Mouse (Mus musculus): Measurements from ENCODE around the gene Cldn7.

Cldn7 gene

DNA sequence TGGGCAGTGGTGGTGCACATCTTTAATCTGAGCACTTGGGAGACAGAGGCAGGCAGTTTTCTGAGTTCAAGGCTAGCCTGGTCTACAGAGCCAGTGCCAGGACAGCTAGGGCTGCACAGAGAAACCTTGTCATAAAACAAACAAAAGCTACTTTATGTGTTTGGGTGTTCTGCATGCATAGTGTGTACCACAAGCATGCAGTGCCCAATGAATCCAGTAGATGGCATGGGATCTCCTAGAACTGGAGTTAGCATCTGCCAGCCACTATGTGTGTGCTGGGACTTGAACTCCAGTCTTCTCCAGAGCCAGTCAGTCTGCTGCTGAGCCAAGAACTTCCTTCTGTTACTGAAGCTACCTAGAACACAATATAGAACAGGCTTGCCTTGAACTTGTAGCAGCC lies 37.3 kb downstream of the Cldn7 start:
- Histone ChIP-seq H3K4me3 (replicated peaks; ENCODE audit: low read length) (peak overlapping the region; percentile 94), H3K4me1 (replicated peaks; ENCODE audit: low read depth, low read length) (peaks cover 86% of the 10 kb centered on the region), H3K27me3 (ENCODE audit: insufficient read depth, low read length) (no peaks in the 10 kb centered on the region), H3K9me3 (ENCODE audit: low read length) (no peaks in the 10 kb centered on the region), H3K36me3 (ENCODE audit: insufficient read depth, low read length) (peaks cover 77% of the 10 kb centered on the region)
- TF ChIP-seq POU5F1 (IDR thresholded peaks at IDR 0.05; ENCODE audit: borderline replicate concordance, low read length) (no peak), CTCF (conservative IDR thresholded peaks at IDR 0.05; ENCODE audit: low read length) (peak; percentile 83)

DNA sequence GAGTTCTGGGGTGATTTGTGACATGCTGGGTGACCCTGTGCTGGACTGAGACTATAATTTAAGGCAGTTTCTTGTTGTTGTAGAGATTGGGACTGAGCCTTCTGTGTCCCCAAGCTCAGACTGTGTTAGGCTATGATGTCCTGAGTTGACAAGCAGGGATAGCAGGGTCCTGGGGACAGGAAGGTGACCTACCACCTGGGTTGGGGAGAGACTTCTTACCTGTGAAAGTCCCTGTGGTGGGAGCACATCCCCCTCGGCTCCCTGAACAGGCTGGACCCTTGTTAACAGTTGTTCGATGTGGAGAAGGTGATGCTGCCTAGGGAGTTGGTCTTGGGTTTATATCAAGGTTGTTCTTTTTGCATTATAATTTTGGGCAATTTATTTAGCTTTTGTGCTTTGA lies 37.9 kb downstream of the Cldn7 start:
- H3K27me3 ChIP-seq (ENCODE audit: insufficient read depth, low read length), result no peaks in the 10 kb centered on the region
- TF ChIP-seq CTCF (conservative IDR thresholded peaks at IDR 0.05; ENCODE audit: low read length) (no peak), NANOG (IDR thresholded peaks at IDR 0.05; ENCODE audit: borderline replicate concordance, low read length) (no peak), POU5F1 (IDR thresholded peaks at IDR 0.05; ENCODE audit: borderline replicate concordance, low read length) (no peak)

DNA sequence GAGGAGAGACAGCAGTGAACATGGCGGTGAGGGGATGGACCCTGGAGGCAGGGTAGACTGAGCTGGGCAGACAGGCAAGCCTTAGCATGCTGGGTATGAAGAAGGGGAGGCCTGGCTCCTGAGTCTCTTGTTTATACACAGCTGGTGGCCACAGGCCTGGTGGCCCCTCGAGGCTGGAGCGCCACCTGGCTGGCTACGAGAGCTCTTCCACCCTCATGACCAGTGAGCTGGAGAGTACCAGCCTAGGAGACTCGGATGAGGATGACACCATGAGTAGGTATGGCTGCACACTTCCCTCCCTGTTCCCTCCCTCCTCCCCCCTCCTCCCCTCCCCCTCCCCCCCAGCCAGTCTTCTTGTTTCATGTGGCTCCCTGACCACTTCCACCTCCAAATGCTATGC lies 40.9 kb downstream of the Cldn7 start:
- H3K4me3 ChIP-seq (replicated peaks; ENCODE audit: low read length), result no peak overlapping the region; the same call in 1 of the 2 replicates
- TF ChIP-seq CTCF (conservative IDR thresholded peaks at IDR 0.05; ENCODE audit: low read length), result 0 out of 2 replicates have a peak, but pooled peaks have one; percentile 8
- TF ChIP-seq POU5F1 (IDR thresholded peaks at IDR 0.05; ENCODE audit: borderline replicate concordance, low read length), result no peak
- no peaks in the 10 kb centered on the region for H3K9me3 ChIP-seq (ENCODE audit: low read length)

More for the DNA sequence above, 37.9 kb downstream of the Cldn7 start:
- Histone ChIP-seq H3K4me3 (replicated peaks; ENCODE audit: low read length) (peak overlapping the region; percentile 94), H3K36me3 (ENCODE audit: insufficient read depth, low read length) (peaks cover 82% of the 10 kb centered on the region), H3K4me1 (replicated peaks; ENCODE audit: low read depth, low read length) (peaks cover 91% of the 10 kb centered on the region), H3K9me3 (ENCODE audit: low read length) (no peaks in the 10 kb centered on the region)

DNA sequence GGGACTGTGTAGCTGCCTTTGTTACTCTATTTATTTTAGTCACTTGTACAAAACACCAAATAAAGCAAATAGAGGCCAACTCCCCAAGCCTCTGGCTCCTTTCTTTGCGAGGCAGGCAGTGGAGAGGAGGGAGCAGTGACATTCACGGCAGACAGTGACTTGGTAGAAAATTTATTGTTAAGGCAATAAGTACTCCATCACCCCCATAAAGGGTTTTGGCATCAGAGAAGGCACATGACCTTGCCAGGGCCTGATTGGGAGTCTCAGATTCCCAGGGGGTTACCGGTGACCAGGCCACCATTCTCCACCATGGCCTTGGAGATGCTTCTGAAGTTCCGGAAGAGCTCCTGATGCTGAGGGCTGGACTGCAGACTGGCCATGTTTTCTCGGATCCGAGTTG lies 45.5 kb downstream of the Cldn7 start:
- H3K36me3 ChIP-seq (ENCODE audit: insufficient read depth, low read length), result peaks cover 92% of the 10 kb centered on the region
- no peaks in the 10 kb centered on the region for H3K27me3 ChIP-seq (ENCODE audit: insufficient read depth, low read length)
- H3K4me3 ChIP-seq (replicated peaks; ENCODE audit: low read length), result no peak overlapping the region
- H3K9me3 ChIP-seq (ENCODE audit: low read length), result no peaks in the 10 kb centered on the region
- H3K4me1 ChIP-seq (replicated peaks; ENCODE audit: low read depth, low read length), result peaks cover 95% of the 10 kb centered on the region
- no peak for TF ChIP-seq NANOG (IDR thresholded peaks at IDR 0.05; ENCODE audit: borderline replicate concordance, low read length)
- no peak for TF ChIP-seq POU5F1 (IDR thresholded peaks at IDR 0.05; ENCODE audit: borderline replicate concordance, low read length)
- no peak for TF ChIP-seq CTCF (conservative IDR thresholded peaks at IDR 0.05; ENCODE audit: low read length)

More for the DNA sequence above, 40.9 kb downstream of the Cldn7 start:
- H3K36me3 ChIP-seq (ENCODE audit: insufficient read depth, low read length), result peaks cover 86% of the 10 kb centered on the region
- H3K4me1 ChIP-seq (replicated peaks; ENCODE audit: low read depth, low read length), result peaks cover 92% of the 10 kb centered on the region
- no peaks in the 10 kb centered on the region for H3K27me3 ChIP-seq (ENCODE audit: insufficient read depth, low read length)

DNA sequence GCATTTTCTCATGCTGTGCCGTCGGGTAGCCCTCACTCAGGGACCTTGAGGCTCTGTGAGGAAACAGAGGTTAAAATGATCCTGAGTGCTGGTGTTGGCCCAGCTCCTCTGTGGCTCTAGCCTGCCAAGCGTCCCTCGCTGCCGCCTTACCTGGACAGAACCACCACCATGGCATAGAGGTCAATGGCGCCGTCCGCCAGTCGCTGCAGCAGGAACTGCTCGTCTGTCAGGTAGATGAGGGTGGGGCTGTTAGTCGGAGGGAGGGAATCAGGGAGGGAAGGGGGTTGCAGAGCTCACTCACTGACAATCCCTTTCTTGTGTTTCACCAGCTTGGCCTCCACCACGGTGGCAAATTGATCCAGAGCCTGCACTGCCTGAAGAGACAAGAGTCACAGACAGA lies 46.0 kb downstream of the Cldn7 start:
- Histone ChIP-seq H3K4me3 (replicated peaks; ENCODE audit: low read length) (no peak overlapping the region), H3K4me1 (replicated peaks; ENCODE audit: low read depth, low read length) (peaks cover 94% of the 10 kb centered on the region), H3K27me3 (ENCODE audit: insufficient read depth, low read length) (no peaks in the 10 kb centered on the region), H3K9me3 (ENCODE audit: low read length) (no peaks in the 10 kb centered on the region), H3K36me3 (ENCODE audit: insufficient read depth, low read length) (peaks cover 87% of the 10 kb centered on the region)
- no peak for TF ChIP-seq POU5F1 (IDR thresholded peaks at IDR 0.05; ENCODE audit: borderline replicate concordance, low read length)
- no peak for TF ChIP-seq CTCF (conservative IDR thresholded peaks at IDR 0.05; ENCODE audit: low read length)
- TF ChIP-seq NANOG (IDR thresholded peaks at IDR 0.05; ENCODE audit: borderline replicate concordance, low read length), result no peak

DNA sequence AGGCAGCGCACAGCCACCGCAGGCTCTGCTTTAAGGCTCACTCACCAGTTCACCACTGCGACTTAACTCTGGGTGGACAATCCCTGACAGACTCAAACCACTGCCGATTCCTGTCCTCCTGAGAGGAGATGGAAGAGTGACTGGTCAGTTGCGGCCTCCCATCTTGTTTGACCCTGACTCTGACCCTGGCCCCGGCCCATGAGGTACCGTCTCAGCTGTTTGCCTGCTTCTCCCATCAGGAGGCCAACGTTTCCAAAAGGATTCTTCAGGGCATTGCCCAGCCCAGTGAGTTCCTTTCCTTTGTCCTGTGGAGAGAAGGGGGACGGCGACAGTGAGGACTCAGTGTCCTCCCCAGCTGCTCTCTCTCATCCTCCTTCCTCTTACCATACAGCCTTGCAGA lies 46.4 kb downstream of the Cldn7 start:
- Histone ChIP-seq H3K9me3 (ENCODE audit: low read length) (no peaks in the 10 kb centered on the region), H3K36me3 (ENCODE audit: insufficient read depth, low read length) (peaks cover 85% of the 10 kb centered on the region), H3K4me3 (replicated peaks; ENCODE audit: low read length) (no peak overlapping the region), H3K4me1 (replicated peaks; ENCODE audit: low read depth, low read length) (peaks cover 93% of the 10 kb centered on the region), H3K27me3 (ENCODE audit: insufficient read depth, low read length) (no peaks in the 10 kb centered on the region)
- no peak for TF ChIP-seq NANOG (IDR thresholded peaks at IDR 0.05; ENCODE audit: borderline replicate concordance, low read length)
- TF ChIP-seq CTCF (conservative IDR thresholded peaks at IDR 0.05; ENCODE audit: low read length), result no peak
- no peak for TF ChIP-seq POU5F1 (IDR thresholded peaks at IDR 0.05; ENCODE audit: borderline replicate concordance, low read length)

DNA sequence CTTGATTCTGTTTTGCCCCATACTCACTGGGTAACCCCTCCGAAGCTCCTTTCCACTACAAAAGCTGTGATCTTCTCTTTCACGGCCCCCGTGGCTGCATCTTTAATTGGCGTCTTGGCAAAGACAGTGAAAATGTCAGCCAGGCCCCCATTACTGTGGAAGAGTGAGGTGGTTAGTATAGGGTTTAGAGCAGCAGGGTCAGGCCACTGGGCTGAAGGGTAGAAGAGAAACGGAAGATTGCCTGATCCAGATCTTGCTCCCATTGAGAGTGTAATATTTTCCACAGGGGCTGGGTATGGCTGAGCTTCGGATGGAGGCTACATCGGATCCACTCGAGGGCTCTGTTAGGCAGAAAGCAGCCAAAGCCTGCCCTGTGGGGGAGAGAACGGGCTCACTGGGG lies 48.4 kb downstream of the Cldn7 start:
- peaks cover 5% of the 10 kb centered on the region; the same call in 1 of the 2 replicates for H3K27me3 ChIP-seq (ENCODE audit: insufficient read depth, low read length)
- no peaks in the 10 kb centered on the region for H3K9me3 ChIP-seq (ENCODE audit: low read length)
- H3K4me1 ChIP-seq (replicated peaks; ENCODE audit: low read depth, low read length), result peaks cover 80% of the 10 kb centered on the region
- H3K36me3 ChIP-seq (ENCODE audit: insufficient read depth, low read length), result peaks cover 65% of the 10 kb centered on the region
- H3K4me3 ChIP-seq (replicated peaks; ENCODE audit: low read length), result no peak overlapping the region
- TF ChIP-seq NANOG (IDR thresholded peaks at IDR 0.05; ENCODE audit: borderline replicate concordance, low read length) (no peak), POU5F1 (IDR thresholded peaks at IDR 0.05; ENCODE audit: borderline replicate concordance, low read length) (no peak), CTCF (conservative IDR thresholded peaks at IDR 0.05; ENCODE audit: low read length) (no peak)

DNA sequence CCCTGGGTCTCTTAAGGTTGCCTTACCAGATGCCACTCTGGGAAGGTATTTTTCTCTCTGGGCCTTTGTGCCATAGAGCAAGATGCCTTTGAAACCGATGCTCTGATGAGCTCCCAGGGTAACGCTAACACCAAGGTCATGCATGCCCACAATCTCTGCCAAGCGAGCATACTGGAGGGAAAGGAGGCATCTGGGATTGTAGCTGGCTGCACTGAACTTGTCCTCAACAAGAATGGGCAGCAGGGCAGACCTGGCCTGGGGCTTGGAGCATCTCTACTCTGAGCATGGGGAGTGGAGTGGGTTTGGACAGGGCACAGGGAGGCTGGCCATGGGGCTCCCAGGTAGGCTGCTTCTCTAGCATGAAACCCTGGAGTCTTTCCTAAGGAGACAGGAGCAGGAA lies 48.8 kb downstream of the Cldn7 start:
- Histone ChIP-seq H3K9me3 (ENCODE audit: low read length) (no peaks in the 10 kb centered on the region), H3K4me1 (replicated peaks; ENCODE audit: low read depth, low read length) (peaks cover 78% of the 10 kb centered on the region), H3K4me3 (replicated peaks; ENCODE audit: low read length) (no peak overlapping the region), H3K27me3 (ENCODE audit: insufficient read depth, low read length) (peaks cover 5% of the 10 kb centered on the region; the same call in 1 of the 2 replicates), H3K36me3 (ENCODE audit: insufficient read depth, low read length) (peaks cover 60% of the 10 kb centered on the region)
- TF ChIP-seq POU5F1 (IDR thresholded peaks at IDR 0.05; ENCODE audit: borderline replicate concordance, low read length) (no peak), NANOG (IDR thresholded peaks at IDR 0.05; ENCODE audit: borderline replicate concordance, low read length) (no peak), CTCF (conservative IDR thresholded peaks at IDR 0.05; ENCODE audit: low read length) (no peak)

DNA sequence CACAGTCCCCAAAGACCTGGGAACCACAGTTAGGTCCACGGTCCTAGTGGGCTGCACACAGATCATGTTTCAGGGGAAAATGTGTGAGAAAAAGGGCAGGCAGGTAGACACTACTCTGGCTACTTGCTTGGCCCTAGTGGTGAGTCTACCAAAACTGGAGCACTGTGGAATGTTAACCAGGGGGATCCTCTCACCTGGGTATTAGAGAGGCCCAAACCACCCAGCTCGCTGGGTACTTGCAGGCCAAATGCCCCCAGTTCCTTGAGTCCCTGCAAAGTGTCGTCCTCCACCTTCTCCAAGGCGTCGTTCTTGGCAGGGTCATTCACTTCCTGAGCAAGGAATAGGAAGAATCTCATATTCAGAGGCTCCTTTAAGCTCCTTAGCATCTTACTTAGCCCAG lies 49.5 kb downstream of the Cldn7 start:
- peaks cover 5% of the 10 kb centered on the region; the same call in 1 of the 2 replicates for H3K27me3 ChIP-seq (ENCODE audit: insufficient read depth, low read length)
- TF ChIP-seq CTCF (conservative IDR thresholded peaks at IDR 0.05; ENCODE audit: low read length) (no peak), NANOG (IDR thresholded peaks at IDR 0.05; ENCODE audit: borderline replicate concordance, low read length) (no peak), POU5F1 (IDR thresholded peaks at IDR 0.05; ENCODE audit: borderline replicate concordance, low read length) (no peak)
- H3K4me1 ChIP-seq (replicated peaks; ENCODE audit: low read depth, low read length), result peaks cover 78% of the 10 kb centered on the region
- no peaks in the 10 kb centered on the region for H3K9me3 ChIP-seq (ENCODE audit: low read length)
- H3K4me3 ChIP-seq (replicated peaks; ENCODE audit: low read length), result no peak overlapping the region
- H3K36me3 ChIP-seq (ENCODE audit: insufficient read depth, low read length), result peaks cover 54% of the 10 kb centered on the region
